Mouse (Mus musculus): ENCODE results near the gene Scn8a. TPM values are rescaled to one million over a fixed set of nuclear protein-coding genes. Genes with fewer than 3 reads are reported as not detected.
A peak's percentile ranks its signal among the peaks of the same experiment; 100 is the strongest.

Gene Scn8a
- polyA plus RNA-seq, 1 experiment from 2014 or later, result 18.2 TPM

DNA sequence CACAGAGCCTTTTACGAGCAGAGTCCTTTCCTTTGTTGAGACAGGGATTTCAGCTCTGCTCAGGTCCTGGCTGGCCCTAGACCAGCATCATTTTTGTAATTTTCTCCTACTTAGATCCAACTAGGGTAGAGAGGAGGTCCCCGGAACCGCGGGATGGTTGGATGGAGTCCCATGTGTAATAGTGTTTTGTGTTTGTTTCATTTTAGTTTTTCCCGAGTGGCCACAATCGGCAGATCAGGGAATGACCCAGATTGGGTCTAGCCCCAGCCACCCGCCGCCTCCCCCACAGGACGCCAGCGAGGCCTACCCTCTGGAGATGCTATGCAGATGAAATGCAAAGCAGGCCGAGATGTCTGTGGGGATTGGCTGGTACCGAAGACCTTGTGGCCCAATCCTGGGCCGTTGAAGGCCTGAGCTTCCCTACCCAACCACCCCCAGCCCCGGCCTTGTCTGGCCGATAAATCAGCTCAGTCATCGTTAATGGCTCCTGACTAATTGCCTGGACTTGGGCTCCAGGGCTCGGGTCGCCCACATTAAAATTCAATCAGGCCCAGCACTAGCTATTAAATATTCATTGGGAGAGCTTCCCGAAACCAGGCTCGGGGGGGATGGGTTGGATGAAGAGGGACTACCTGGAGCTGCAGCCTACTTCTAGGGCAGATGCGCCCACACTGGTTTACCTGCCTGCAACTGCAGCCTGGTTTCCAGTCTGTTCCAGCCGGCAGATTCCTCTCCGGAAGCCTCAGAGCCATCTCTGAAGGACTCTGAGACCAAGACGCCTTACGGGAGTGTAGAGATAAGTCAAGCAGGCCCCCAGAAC is 223.4 kb downstream of the Scn8a start:
- 6% methylated on average over 25 of the region's 25 CpGs for WGBS
- Histone ChIP-seq H3K4me2 (peak overlapping the region; percentile 27), H3K4me3 (no peak overlapping the region), H3K27me3 (peaks cover 6% of the 10 kb centered on the region; the same call in 1 of the 2 replicates), H3K9ac (no peak overlapping the region), H3K36me3 (no peaks in the 10 kb centered on the region), H3K4me1 (replicated peaks) (peaks cover 52% of the 10 kb centered on the region), H3K27ac (replicated peaks) (peak overlapping the region; percentile 85), H3K9me3 (no peaks in the 10 kb centered on the region)
- ATAC-seq (ENCODE audit: low read depth), result peak; percentile 91

DNA sequence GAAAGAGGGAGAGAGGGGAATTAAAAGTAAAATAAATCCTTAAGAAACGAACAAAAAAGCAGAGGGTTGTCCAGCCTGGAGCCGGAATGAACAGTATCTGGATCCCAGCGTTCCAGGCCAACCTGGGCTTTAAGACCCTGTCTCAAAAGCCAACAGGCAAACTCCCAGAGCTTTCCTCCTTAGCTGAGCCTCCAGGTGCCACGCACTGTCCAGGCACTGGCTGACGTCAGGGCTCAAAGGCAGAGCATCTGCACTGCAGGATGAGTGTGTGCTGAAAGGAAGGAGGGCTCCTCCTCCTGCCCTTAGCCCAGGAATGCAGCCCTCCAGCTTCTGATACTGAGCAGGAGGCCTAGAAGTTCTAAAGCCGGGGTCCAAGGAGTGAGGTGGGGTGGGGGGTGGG is 224.3 kb downstream of the Scn8a start:
- Histone ChIP-seq H3K36me3 (no peaks in the 10 kb centered on the region), H3K27me3 (peaks cover 6% of the 10 kb centered on the region; the same call in 1 of the 2 replicates), H3K27ac (replicated peaks) (peak overlapping the region; percentile 85), H3K4me1 (replicated peaks) (peaks cover 54% of the 10 kb centered on the region), H3K4me2 (no peak overlapping the region), H3K4me3 (no peak overlapping the region), H3K9ac (no peak overlapping the region), H3K9me3 (no peaks in the 10 kb centered on the region)
- no peak for ATAC-seq (ENCODE audit: low read depth)
- WGBS, result 37% methylated on average over 6 of the region's 6 CpGs

DNA sequence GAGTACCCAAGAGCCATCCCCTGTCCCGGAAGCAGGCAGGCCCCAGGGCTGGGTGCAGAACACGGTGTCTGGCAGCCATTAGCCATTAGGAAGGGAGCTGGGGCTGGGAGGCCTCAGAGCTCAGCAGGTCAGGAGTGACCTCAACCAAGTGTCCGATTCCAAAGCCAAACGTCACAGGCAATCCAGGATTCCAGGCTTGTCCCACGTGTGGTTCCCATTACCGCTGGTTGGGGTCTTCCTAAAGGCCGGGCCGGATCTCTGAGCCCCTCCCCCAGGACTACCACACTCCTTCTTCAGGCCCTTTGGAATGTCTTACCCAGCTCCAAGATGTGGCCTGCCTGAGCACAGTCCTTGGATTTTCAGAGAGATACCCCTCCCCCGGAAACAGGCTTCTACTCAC is 225.3 kb downstream of the Scn8a start:
- ATAC-seq (ENCODE audit: low read depth), result no peak
- Histone ChIP-seq H3K9me3 (no peaks in the 10 kb centered on the region), H3K9ac (no peak overlapping the region), H3K27me3 (peaks cover 6% of the 10 kb centered on the region; the same call in 1 of the 2 replicates), H3K4me1 (replicated peaks) (peaks cover 57% of the 10 kb centered on the region), H3K4me2 (no peak overlapping the region), H3K27ac (replicated peaks) (no peak overlapping the region), H3K36me3 (no peaks in the 10 kb centered on the region), H3K4me3 (no peak overlapping the region)
- 53% methylated on average over 9 of the region's 9 CpGs for WGBS

DNA sequence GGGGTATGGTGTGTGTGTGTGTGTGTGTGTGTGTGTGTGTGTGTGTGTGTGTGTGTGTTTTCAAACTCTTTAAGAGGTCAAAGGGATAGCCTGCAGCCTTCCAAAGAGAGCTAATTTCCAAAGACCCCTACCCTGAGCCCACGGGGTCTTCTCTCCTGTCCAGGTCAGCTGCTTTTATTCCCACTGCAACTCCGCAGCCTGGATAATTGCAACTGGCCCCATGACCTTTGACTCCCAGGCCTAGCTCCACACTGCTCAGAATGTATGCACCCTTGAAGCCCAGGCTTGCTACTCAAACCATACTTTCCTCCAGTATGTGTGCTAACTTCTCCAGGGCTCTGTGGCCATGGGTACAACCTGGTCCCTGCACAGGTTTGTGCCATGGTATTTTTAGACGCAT is 225.7 kb downstream of the Scn8a start:
- WGBS, result 52% methylated on average over 3 of the region's 3 CpGs
- ATAC-seq (ENCODE audit: low read depth), result no peak

More for the DNA sequence above, 225.7 kb downstream of the Scn8a start:
- no peaks in the 10 kb centered on the region for H3K9me3 ChIP-seq
- no peak overlapping the region for H3K4me3 ChIP-seq
- H3K9ac ChIP-seq, result no peak overlapping the region
- H3K4me1 ChIP-seq (replicated peaks), result peaks cover 57% of the 10 kb centered on the region
- H3K27ac ChIP-seq (replicated peaks), result no peak overlapping the region
- H3K27me3 ChIP-seq, result peaks cover 6% of the 10 kb centered on the region; the same call in 1 of the 2 replicates
- H3K36me3 ChIP-seq, result no peaks in the 10 kb centered on the region
- H3K4me2 ChIP-seq, result no peak overlapping the region

Other genes starting within 250 kb of the Scn8a start
- 3.1 and 4.1 TPM in 2 replicates for gene Smagp, start 232.9 kb upstream of the Scn8a start, polyA plus RNA-seq (2015; fragmentation: Nextera tagmentation; extraction: Ambion mirVana)
- 2.8 and 3.7 TPM in 2 replicates for gene Bin2, start 200.3 kb upstream of the Scn8a start, polyA plus RNA-seq (2015; fragmentation: Nextera tagmentation; extraction: Ambion mirVana)
- 1.2 and 2.5 TPM in 2 replicates for gene Cela1, start 181.9 kb upstream of the Scn8a start, polyA plus RNA-seq (2015; fragmentation: Nextera tagmentation; extraction: Ambion mirVana)
- gene Galnt6, start 140.5 kb upstream of the Scn8a start, polyA plus RNA-seq (2015; fragmentation: Nextera tagmentation; extraction: Ambion mirVana), result 0.28 and 0.38 TPM in 2 replicates
- 17.9 and 20.3 TPM in 2 replicates for gene Slc4a8, start 108.1 kb upstream of the Scn8a start, polyA plus RNA-seq (2015; fragmentation: Nextera tagmentation; extraction: Ambion mirVana)
- gene Gm47841, start 177.5 kb downstream of the Scn8a start, polyA plus RNA-seq (2015; fragmentation: Nextera tagmentation; extraction: Ambion mirVana), result not detected in 2 replicates
- gene Fignl2, start 208.7 kb downstream of the Scn8a start, polyA plus RNA-seq (2015; fragmentation: Nextera tagmentation; extraction: Ambion mirVana), result 0.17 and 0.18 TPM in 2 replicates
- gene Ankrd33, start 245.9 kb downstream of the Scn8a start, polyA plus RNA-seq (2015; fragmentation: Nextera tagmentation; extraction: Ambion mirVana), result not detected in 2 replicates

Data from neural tube, embryonic 13.5 days (tissue).